Mouse (Mus musculus) cerebellum, adult 2 months (tissue): ENCODE results near the gene Ugt1a5. TPM values are rescaled to one million over a fixed set of nuclear protein-coding genes. Genes with fewer than 3 reads are reported as not detected.
"Not testable (repeated sequence)": the region's sequence is repeated elsewhere in the genome, so short reads cannot be mapped to it uniquely, and the experiment has no call there.

Source experiments
- DNase-seq, 2 experiments: peaks; one replicate each; pipeline ENCODE4 v3.0.0; 2021
- H3K27ac ChIP-seq: fragments of 200-500 bp; 2 replicates; pipeline ENCODE4 v1.5.1; 2012; ENCODE audit warnings: low read length, control low read depth, inconsistent platforms; ENCODE audit not compliant: insufficient read depth
- H3K27me3 ChIP-seq: fragments of 200-500 bp; 2 replicates; pipeline ENCODE4 v1.6.1; 2012; ENCODE audit warnings: inconsistent platforms, mild to moderate bottlenecking, low read length, moderate library complexity; ENCODE audit not compliant: control insufficient read depth, insufficient read depth
- H3K4me1 ChIP-seq: fragments of 200-500 bp; 2 replicates; pipeline ENCODE4 v1.6.1; 2011; ENCODE audit warnings: low read length; ENCODE audit not compliant: control insufficient read depth, insufficient read depth
- H3K4me3 ChIP-seq: fragments of 200-500 bp; replicated peaks from 2 replicates; pipeline ENCODE3; 2011; ENCODE audit warnings: mild to moderate bottlenecking, low read depth, low read length, control low read depth; ENCODE audit not compliant: insufficient read depth
- CTCF ChIP-seq: fragments of 200-500 bp; IDR thresholded peaks from 2 replicates; pipeline ENCODE4 v1.5.1; 2011; ENCODE audit warnings: low read depth, mild to moderate bottlenecking, control low read depth, low read length, moderate library complexity, borderline replicate concordance; ENCODE audit not compliant: insufficient read depth
- POLR2A ChIP-seq: fragments of 200-500 bp; IDR thresholded peaks from 2 replicates; pipeline ENCODE4 v1.6.1; 2011; ENCODE audit warnings: low read length, control low read depth, borderline replicate concordance; ENCODE audit not compliant: insufficient read depth
- WGBS: fragments of 180-500 bp; shearing (Covaris S2); methylation state at CpG from one replicate; pipeline ENCODE4 v1.1.7; 2018; 5-methylcytosine and 5-hydroxymethylcytosine counted together
- polyA plus RNA-seq: library from polyadenylated mRNA; depleted of rRNA; stranded (reverse); fragments of >200 nt; gene quantifications from 2 replicates; pipeline ENCODE4 v1.2.3, GENCODE M21; 2012

The Ugt1a5 gene
- polyA plus RNA-seq, 1 experiment = not detected

DNA sequence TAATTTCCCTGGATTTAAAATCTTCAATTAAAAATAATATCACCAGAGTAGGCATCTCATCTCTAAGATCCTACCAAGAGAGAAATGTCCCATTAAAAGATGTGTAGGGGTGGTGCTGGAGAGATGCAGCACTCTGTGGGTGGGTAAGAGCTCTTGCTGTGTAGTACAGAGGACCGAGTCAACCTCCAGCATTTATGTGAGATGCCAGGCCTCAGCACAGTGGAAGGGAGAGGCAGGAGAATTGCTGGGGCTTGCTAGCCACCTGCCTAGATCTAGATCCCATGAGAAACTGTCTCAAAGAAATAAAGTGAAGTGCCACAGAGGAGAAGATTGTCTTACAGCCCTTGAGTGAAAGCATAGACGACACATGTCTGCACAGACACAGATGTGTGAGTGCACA lies 50.7 kb downstream of the Ugt1a5 start:
- Histone ChIP-seq H3K4me1 (no peaks in the 10 kb centered on the region), H3K27me3 (no peaks in the 10 kb centered on the region; the same call in 1 of the 2 replicates), H3K27ac (no peak overlapping the region), H3K4me3 (no peak overlapping the region)
- WGBS = 49% methylated on average over 2 of the region's 2 CpGs
- TF ChIP-seq CTCF (no peak), POLR2A (no peak)
- DNase-seq = no peak

DNA sequence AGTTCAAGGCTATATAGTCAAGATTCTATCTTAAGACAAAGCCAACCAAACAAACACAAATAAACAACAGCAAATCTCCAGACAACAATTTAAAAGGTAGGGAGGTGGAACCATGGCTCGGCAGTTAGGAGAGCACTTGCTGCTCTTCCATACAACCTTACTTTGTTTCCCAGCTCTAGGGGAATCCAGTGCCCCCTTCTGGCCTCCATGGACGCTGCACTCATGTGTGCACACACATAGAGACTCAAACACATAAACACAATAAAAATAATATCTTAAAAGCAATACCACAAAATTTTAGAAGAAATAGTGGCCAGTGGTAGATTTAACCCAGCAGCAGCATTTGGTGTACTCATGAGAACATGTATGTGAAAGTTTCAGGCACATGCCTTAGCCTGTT lies 51.3 kb downstream of the Ugt1a5 start:
- TF ChIP-seq POLR2A (no peak), CTCF (no peak)
- H3K27me3 ChIP-seq = no peaks in the 10 kb centered on the region; the same call in 1 of the 2 replicates
- H3K27ac ChIP-seq = no peak overlapping the region
- H3K4me3 ChIP-seq = no peak overlapping the region
- no peak for DNase-seq
- H3K4me1 ChIP-seq = no peaks in the 10 kb centered on the region
- 54% methylated on average over 2 of the region's 2 CpGs for WGBS

DNA sequence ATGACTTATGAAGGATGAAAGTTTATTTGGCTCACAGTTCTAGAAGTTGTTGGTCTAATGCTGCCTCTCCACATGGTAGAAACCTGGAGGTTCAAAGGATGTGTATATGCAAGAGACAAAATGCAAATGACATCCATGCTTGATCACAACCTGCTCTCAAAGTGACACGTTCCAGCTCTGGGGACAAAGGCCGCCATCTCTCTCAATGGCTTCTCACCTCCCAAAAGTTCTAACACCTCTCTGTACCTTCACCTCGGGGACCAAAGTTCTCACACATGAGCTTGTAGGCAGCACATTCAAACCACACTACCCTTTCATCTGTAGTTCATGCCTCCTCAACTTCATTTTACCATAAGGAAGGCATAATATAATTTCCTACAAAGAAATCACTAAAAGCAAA lies 51.8 kb downstream of the Ugt1a5 start:
- TF ChIP-seq POLR2A (no peak), CTCF (no peak)
- Histone ChIP-seq H3K4me3 (no peak overlapping the region), H3K27ac (no peak overlapping the region), H3K27me3 (no peaks in the 10 kb centered on the region), H3K4me1 (no peaks in the 10 kb centered on the region)
- WGBS = 34% methylated on average over 3 of the region's 3 CpGs
- no peak for DNase-seq

DNA sequence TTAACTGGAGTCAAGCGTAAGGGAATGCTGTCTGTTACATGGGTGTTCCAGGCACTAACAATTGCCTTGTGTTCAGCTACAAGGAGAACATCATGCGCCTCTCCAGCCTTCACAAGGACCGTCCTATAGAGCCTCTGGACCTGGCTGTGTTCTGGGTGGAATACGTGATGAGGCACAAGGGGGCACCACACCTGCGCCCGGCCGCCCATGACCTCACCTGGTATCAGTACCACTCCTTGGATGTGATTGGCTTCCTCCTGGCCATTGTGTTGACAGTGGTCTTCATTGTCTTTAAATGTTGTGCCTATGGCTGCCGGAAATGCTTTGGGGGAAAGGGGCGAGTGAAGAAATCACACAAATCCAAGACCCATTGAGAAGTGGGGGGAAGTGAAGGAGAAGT lies 52.2 kb downstream of the Ugt1a5 start:
- H3K27me3 ChIP-seq = no peaks in the 10 kb centered on the region
- WGBS = 75% methylated on average over 9 of the region's 9 CpGs
- no peak overlapping the region for H3K4me3 ChIP-seq
- H3K4me1 ChIP-seq = no peaks in the 10 kb centered on the region
- no peak overlapping the region for H3K27ac ChIP-seq
- no peak for TF ChIP-seq CTCF
- TF ChIP-seq POLR2A = no peak
- no peak for DNase-seq

DNA sequence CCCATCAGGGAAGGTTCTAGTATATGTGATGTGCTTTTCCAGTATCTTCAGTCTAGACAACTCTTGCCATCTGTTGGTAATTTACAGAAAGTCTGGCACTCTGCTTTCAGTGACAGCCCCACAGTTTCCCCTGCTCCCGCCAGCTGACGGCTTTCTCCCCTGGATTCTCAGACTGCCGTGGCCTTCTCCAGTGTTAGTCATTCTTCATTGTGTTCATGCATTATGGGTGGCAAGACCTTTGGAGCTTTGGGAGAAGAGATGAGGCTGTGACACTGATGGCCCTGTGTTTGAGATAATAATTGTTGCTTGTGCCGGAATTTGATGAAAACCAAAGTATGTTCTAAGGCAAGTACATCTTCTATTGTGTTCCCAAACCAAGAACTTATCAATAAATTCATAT lies 52.8 kb downstream of the Ugt1a5 start:
- no peak overlapping the region for H3K27ac ChIP-seq
- no peaks in the 10 kb centered on the region for H3K27me3 ChIP-seq
- no peak overlapping the region for H3K4me3 ChIP-seq
- TF ChIP-seq POLR2A (no peak), CTCF (no peak)
- H3K4me1 ChIP-seq = no peaks in the 10 kb centered on the region
- DNase-seq = no peak
- 43% methylated on average over 4 of the region's 4 CpGs for WGBS

DNA sequence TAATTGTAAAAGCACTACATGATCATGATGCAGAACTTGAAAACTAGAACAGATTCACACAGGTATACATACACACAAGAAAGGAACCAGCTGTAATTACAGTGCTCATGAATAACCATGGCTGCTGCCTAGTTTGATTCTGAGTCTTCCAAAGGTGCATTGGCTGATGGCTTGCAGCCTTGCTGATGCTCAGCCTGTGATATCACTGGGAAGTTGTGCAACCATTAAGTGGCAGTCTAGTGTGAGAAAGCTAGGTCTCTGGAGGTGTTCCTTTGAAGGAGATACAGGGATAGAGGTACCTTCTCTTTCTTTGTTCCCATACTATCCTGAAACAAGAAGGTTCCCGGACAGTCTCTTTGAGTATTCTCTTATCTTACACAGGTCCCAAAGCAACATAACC lies 53.2 kb downstream of the Ugt1a5 start:
- H3K4me3 ChIP-seq = no peak overlapping the region
- no peaks in the 10 kb centered on the region for H3K27me3 ChIP-seq
- no peak overlapping the region for H3K27ac ChIP-seq
- TF ChIP-seq POLR2A (no peak), CTCF (no peak)
- DNase-seq = no peak
- WGBS = 26% methylated on average over 1 of the region's 1 CpGs
- no peaks in the 10 kb centered on the region for H3K4me1 ChIP-seq

DNA sequence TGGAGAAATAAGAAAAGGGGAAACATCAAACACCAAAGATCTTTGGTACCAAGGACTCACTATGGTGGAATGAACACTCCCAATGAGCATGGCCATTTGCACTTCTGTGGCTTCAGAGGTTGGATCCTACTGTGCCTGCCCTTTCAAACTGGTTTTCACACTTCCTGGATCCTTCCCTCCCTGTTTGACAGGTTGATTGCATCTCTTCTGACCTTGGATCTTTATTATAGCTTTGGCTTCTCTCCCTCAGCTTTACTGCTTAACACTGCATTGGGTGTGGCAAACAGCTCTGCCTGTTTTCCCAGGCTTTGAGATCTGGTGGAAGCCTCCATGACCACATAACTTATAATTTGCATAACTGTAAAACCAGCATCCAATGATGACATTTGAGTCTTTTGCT lies 54.5 kb downstream of the Ugt1a5 start:
- H3K4me3 ChIP-seq = no peak overlapping the region
- TF ChIP-seq CTCF = no peak
- TF ChIP-seq POLR2A = no peak
- no peak overlapping the region for H3K27ac ChIP-seq
- H3K27me3 ChIP-seq = no peaks in the 10 kb centered on the region
- no peak for DNase-seq
- no peaks in the 10 kb centered on the region for H3K4me1 ChIP-seq

DNA sequence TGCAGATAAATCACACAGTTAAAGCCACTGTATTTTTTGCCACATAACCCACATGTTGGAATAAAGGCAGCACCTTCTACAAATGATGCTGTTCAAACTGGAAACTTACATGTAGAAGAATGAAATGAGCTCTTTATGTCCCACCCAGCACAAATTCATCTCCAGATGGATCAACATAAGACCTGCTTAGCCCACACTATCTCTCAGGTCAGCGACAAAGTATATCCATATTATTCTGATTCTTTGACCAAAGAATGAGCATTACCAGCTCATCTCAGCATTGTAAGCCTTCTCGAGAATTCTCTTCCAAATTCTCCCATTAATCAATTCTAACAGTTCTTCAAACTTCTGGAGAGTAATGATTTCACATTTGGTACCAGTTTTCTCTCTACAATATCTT lies 56.4 kb downstream of the Ugt1a5 start:
- Histone ChIP-seq H3K27ac (no peak overlapping the region), H3K4me3 (no peak overlapping the region), H3K27me3 (no peaks in the 10 kb centered on the region), H3K4me1 (no peaks in the 10 kb centered on the region)
- 41% methylated on average over 2 of the region's 2 CpGs for WGBS
- TF ChIP-seq POLR2A (no peak), CTCF (no peak)
- DNase-seq = no peak

DNA sequence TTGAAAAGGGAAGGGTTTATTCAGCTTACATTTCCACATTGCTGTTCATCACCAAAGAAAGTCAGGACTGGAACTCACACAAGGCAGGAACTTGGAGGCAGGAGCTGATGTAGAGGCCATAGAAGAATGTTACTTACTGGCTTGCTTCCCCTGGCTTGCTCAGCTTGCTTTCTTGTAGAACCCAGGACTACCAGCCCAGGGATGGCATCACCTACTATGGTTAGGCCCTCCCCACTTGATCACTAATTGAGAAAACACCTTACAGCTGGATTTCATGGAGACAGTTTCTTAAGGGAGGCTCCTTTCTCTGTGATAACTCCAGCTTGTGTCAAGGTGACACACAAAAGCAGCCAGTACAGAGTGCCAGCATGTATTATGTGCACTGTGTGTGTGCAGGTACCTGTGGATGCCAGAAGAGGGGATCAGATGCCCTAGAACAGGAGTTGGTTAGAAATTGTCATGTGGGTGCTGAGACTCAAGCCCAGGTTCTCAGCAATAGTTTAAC lies 57.3 kb downstream of the Ugt1a5 start:
- DNase-seq = not testable (repeated sequence)

More for the DNA sequence above, 57.3 kb downstream of the Ugt1a5 start:
- H3K4me3 ChIP-seq, H3K27ac ChIP-seq, H3K4me1 ChIP-seq, H3K27me3 ChIP-seq: not testable (repeated sequence)
